ENCODE assay signal across 8 mouse cellular contexts in the genomic region with DNA sequence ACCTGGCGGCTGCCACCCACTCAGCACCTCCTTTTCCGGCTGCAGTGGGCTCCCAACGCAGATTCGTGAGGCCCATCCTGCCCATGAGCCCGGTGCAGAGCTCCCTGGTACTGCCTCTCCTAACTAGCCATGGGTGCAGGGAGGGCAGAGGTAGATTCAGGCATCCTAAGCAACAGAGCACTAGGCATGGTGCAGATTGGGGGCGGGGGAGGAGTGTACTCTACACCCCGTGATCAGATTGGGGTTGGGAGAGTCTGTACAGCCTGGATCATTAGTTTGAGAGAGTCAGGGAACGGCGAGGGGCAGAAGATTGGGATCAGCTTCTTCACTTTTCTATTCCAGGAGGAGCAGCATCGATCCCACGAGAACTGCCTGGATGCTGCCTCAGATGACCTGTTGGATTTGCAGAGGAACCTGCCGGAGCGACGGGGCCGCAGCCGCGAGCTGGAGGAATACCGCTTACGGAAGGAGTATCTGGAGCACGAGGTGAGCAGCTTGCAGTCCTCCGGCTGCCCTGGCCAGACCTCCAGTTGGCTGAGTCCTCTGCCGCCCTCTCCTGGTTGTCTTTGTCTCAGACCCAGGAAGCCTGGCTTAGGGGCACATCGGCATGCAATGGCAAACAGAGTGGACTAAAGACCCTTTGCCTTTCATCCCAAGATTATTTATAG. TPM values are rescaled to one million over a fixed set of nuclear protein-coding genes. Genes with fewer than 3 reads are reported as not detected.
DNase-seq lines count a peak whose midpoint lies in the region; ATAC-seq and TF ChIP-seq lines count a peak whose summit lies in the region.

No protein-coding gene starts in this region.

- peak overlapping the region; percentile 62 for H3K9ac ChIP-seq in embryonic facial prominence, embryonic 13.5 days
- peak overlapping the region; percentile 74 for H3K9ac ChIP-seq in heart, embryonic 13.5 days
- H3K9ac ChIP-seq in kidney, embryonic 15.5 days = peak overlapping the region; percentile 38
- H3K9ac ChIP-seq in liver, postnatal 0 days (replicated peaks) = no peak overlapping the region
- H3K9ac ChIP-seq in neural tube, embryonic 13.5 days = peak overlapping the region; percentile 58
- H3K9ac ChIP-seq in stomach, postnatal 0 days (ENCODE audit: low read length) = peak overlapping the region; percentile 31

- H3K27me3 ChIP-seq in embryonic facial prominence, embryonic 13.5 days = peaks cover 38% of the 10 kb centered on the region
- peaks cover 55% of the 10 kb centered on the region for H3K27me3 ChIP-seq in heart, embryonic 13.5 days (replicated peaks)
- H3K27me3 ChIP-seq in kidney, embryonic 15.5 days = peaks cover 6% of the 10 kb centered on the region; the same call in 1 of the 2 replicates
- H3K27me3 ChIP-seq in liver, postnatal 0 days (ENCODE audit: insufficient read depth, low read length) = no peaks in the 10 kb centered on the region
- H3K27me3 ChIP-seq in neural tube, embryonic 13.5 days = peaks cover 6% of the 10 kb centered on the region
- H3K27me3 ChIP-seq in stomach, postnatal 0 days (ENCODE audit: control insufficient read depth, insufficient read depth, low read length) = no peaks in the 10 kb centered on the region

- peak; percentile 90 for TF ChIP-seq CTCF in liver, postnatal 0 days (IDR thresholded peaks at IDR 0.05; ENCODE audit: low read depth)
- TF ChIP-seq CTCF in stomach, postnatal 0 days (IDR thresholded peaks at IDR 0.05; ENCODE audit: low read depth) = peak; percentile 91

- peak; percentile 46; the same call in 1 of the 2 replicates for ATAC-seq in embryonic facial prominence, embryonic 13.5 days (ENCODE audit: insufficient number of reproducible peaks, insufficient read depth, low FRiP score, low TSS enrichment, low read depth)
- no peak for ATAC-seq in heart, embryonic 13.5 days (ENCODE audit: extremely low read depth, insufficient number of reproducible peaks, low FRiP score, low TSS enrichment)
- peak; percentile 71 for ATAC-seq in kidney, embryonic 15.5 days (replicated peaks; ENCODE audit: low FRiP score)
- peak; percentile 88 for ATAC-seq in liver, postnatal 0 days
- ATAC-seq in neural tube, embryonic 13.5 days (ENCODE audit: low read depth) = peak; percentile 74; the same call in 1 of the 2 replicates
- peak; percentile 72 for ATAC-seq in stomach, postnatal 0 days (ENCODE audit: low FRiP score, low TSS enrichment)

- no peaks in the 10 kb centered on the region for H3K36me3 ChIP-seq in embryonic facial prominence, embryonic 13.5 days
- H3K36me3 ChIP-seq in heart, embryonic 13.5 days = no peaks in the 10 kb centered on the region
- H3K36me3 ChIP-seq in kidney, embryonic 15.5 days = no peaks in the 10 kb centered on the region
- peaks cover 29% of the 10 kb centered on the region for H3K36me3 ChIP-seq in liver, postnatal 0 days (replicated peaks; ENCODE audit: insufficient read depth, low read length)
- H3K36me3 ChIP-seq in neural tube, embryonic 13.5 days = no peaks in the 10 kb centered on the region
- H3K36me3 ChIP-seq in stomach, postnatal 0 days (ENCODE audit: control insufficient read depth, insufficient read depth, low read length) = no peaks in the 10 kb centered on the region

- peak overlapping the region; percentile 27 for H3K4me3 ChIP-seq in embryonic facial prominence, embryonic 13.5 days
- peak overlapping the region; percentile 40 for H3K4me3 ChIP-seq in heart, embryonic 13.5 days
- peak overlapping the region; percentile 32 for H3K4me3 ChIP-seq in kidney, embryonic 15.5 days (replicated peaks)
- H3K4me3 ChIP-seq in liver, postnatal 0 days (ENCODE audit: low read depth, low read length) = no peak overlapping the region
- peak overlapping the region; percentile 23 for H3K4me3 ChIP-seq in neural tube, embryonic 13.5 days
- H3K4me3 ChIP-seq in stomach, postnatal 0 days (ENCODE audit: low read depth, low read length) = no peak overlapping the region

- H3K27ac ChIP-seq in embryonic facial prominence, embryonic 13.5 days = no peak overlapping the region
- H3K27ac ChIP-seq in heart, embryonic 13.5 days (replicated peaks) = no peak overlapping the region
- no peak overlapping the region for H3K27ac ChIP-seq in kidney, embryonic 15.5 days
- H3K27ac ChIP-seq in liver, postnatal 0 days (ENCODE audit: low read depth) = no peak overlapping the region
- no peak overlapping the region for H3K27ac ChIP-seq in neural tube, embryonic 13.5 days (replicated peaks)
- no peak overlapping the region for H3K27ac ChIP-seq in stomach, postnatal 0 days (replicated peaks)

- whole genome bisulfite sequencing in embryonic facial prominence, embryonic 13.5 days = 8% methylated on average over 23 of the region's 23 CpGs
- 10% methylated on average over 23 of the region's 23 CpGs for WGBS in heart, embryonic 13.5 days
- WGBS in kidney, embryonic 15.5 days = 10% methylated on average over 23 of the region's 23 CpGs
- WGBS in liver, postnatal 0 days (ENCODE audit: insufficient replicate concordance) = 30% methylated on average over 23 of the region's 23 CpGs
- 12% methylated on average over 23 of the region's 23 CpGs for WGBS in neural tube, embryonic 13.5 days
- 13% methylated on average over 23 of the region's 23 CpGs for WGBS in stomach, postnatal 0 days

- TF ChIP-seq EP300 in liver, postnatal 0 days (IDR thresholded peaks at IDR 0.05; ENCODE audit: low read depth) = no peak
- TF ChIP-seq EP300 in stomach, postnatal 0 days (optimal IDR thresholded peaks at IDR 0.05) = no peak

- peak; percentile 61 to 66 for DNase-seq in B cell, adult 2 months
- peak; percentile 81 to 86 for DNase-seq in adrenal gland, postnatal 36 days
- peak; percentile 82 for DNase-seq in liver, postnatal 0 days
- DNase-seq in stomach, postnatal 0 days (ENCODE audit: low spot score) = peak; percentile 88

- H3K9me3 ChIP-seq in embryonic facial prominence, embryonic 13.5 days = no peaks in the 10 kb centered on the region
- H3K9me3 ChIP-seq in heart, embryonic 13.5 days = no peaks in the 10 kb centered on the region
- no peaks in the 10 kb centered on the region for H3K9me3 ChIP-seq in kidney, embryonic 15.5 days (replicated peaks)
- no peaks in the 10 kb centered on the region for H3K9me3 ChIP-seq in liver, postnatal 0 days (ENCODE audit: low read length)
- H3K9me3 ChIP-seq in neural tube, embryonic 13.5 days = no peaks in the 10 kb centered on the region
- no peaks in the 10 kb centered on the region for H3K9me3 ChIP-seq in stomach, postnatal 0 days (ENCODE audit: control insufficient read depth, low read length)

- H3K4me2 ChIP-seq in embryonic facial prominence, embryonic 13.5 days = peak overlapping the region; percentile 60
- H3K4me2 ChIP-seq in heart, embryonic 13.5 days = peak overlapping the region; percentile 70
- H3K4me2 ChIP-seq in kidney, embryonic 15.5 days = peak overlapping the region; percentile 64
- H3K4me2 ChIP-seq in liver, postnatal 0 days (ENCODE audit: low read depth, low read length) = 0 out of 2 replicates have a peak overlapping the region, but pooled peaks have one; percentile 7
- peak overlapping the region; percentile 56 for H3K4me2 ChIP-seq in neural tube, embryonic 13.5 days
- H3K4me2 ChIP-seq in stomach, postnatal 0 days (replicated peaks; ENCODE audit: low read depth) = peak overlapping the region; percentile 37

- peaks cover 7% of the 10 kb centered on the region; the same call in 1 of the 2 replicates for H3K4me1 ChIP-seq in embryonic facial prominence, embryonic 13.5 days
- H3K4me1 ChIP-seq in heart, embryonic 13.5 days = peaks cover 10% of the 10 kb centered on the region; the same call in 1 of the 2 replicates
- peaks cover 38% of the 10 kb centered on the region for H3K4me1 ChIP-seq in kidney, embryonic 15.5 days
- H3K4me1 ChIP-seq in liver, postnatal 0 days (ENCODE audit: insufficient read depth) = no peaks in the 10 kb centered on the region
- peaks cover 16% of the 10 kb centered on the region for H3K4me1 ChIP-seq in neural tube, embryonic 13.5 days (replicated peaks)
- H3K4me1 ChIP-seq in stomach, postnatal 0 days (replicated peaks; ENCODE audit: control insufficient read depth, insufficient read depth) = 0 out of 2 replicates have a peak, but pooled peaks cover 2% of the 10 kb centered on the region

RNA-seq across cellular contexts. Expression of a gene that starts 38.1 kb away (rescaled TPM):
- total RNA-seq in adrenal gland, postnatal 36 days (2021) = 1 to 10 TPM; 1.5 to 2.4 TPM
- 1.1 and 2.5 TPM in 2 replicates for polyA plus RNA-seq in embryonic facial prominence, embryonic 13.5 days (2015; fragmentation: Nextera tagmentation; extraction: Ambion mirVana)
- polyA plus RNA-seq in heart, embryonic 13.5 days (2015; fragmentation: Nextera tagmentation; extraction: Ambion mirVana) = 0.96 and 1.1 TPM in 2 replicates
- 2.2 and 2.3 TPM in 2 replicates for polyA plus RNA-seq in kidney, embryonic 15.5 days (2015; fragmentation: Nextera tagmentation; extraction: Ambion mirVana)
- 3.0 and 3.9 TPM in 2 replicates for polyA plus RNA-seq in liver, postnatal 0 days (2015; fragmentation: Nextera tagmentation; extraction: Ambion mirVana)
- polyA plus RNA-seq in neural tube, embryonic 13.5 days (2015; fragmentation: Nextera tagmentation; extraction: Ambion mirVana) = 0.25 and 1.3 TPM in 2 replicates
- polyA plus RNA-seq in stomach, postnatal 0 days (2015; fragmentation: Nextera tagmentation; extraction: Ambion mirVana) = 9.2 and 10.2 TPM in 2 replicates

Comparison
In these comparisons a context has a peak if more than half of its experiments do, and no peak if none do; other contexts are left out.
1. H3K4me2 ChIP-seq: peak in every context shown above with its lines; median percentile 70 in heart, embryonic 13.5 days; 64 in kidney, embryonic 15.5 days; 60 in embryonic facial prominence, embryonic 13.5 days; 56 in neural tube, embryonic 13.5 days; 37 in stomach, postnatal 0 days; 7 in liver, postnatal 0 days.
2. H3K4me3 ChIP-seq: peak in embryonic facial prominence, embryonic 13.5 days (single experiment), heart, embryonic 13.5 days (single experiment), kidney, embryonic 15.5 days (single experiment) and neural tube, embryonic 13.5 days (single experiment); none in liver, postnatal 0 days (single experiment) and stomach, postnatal 0 days (single experiment).
3. Peak in every context shown above with its lines, with median percentiles within 50 percentile points of each other: DNase-seq.